Mouse (Mus musculus): ENCODE results near the gene Plxna4. TPM values are rescaled to one million over a fixed set of nuclear protein-coding genes. Genes with fewer than 3 reads are reported as not detected.

Gene Plxna4
- polyA plus RNA-seq, 1 experiment from 2014 or later, result 3.5 TPM

DNA sequence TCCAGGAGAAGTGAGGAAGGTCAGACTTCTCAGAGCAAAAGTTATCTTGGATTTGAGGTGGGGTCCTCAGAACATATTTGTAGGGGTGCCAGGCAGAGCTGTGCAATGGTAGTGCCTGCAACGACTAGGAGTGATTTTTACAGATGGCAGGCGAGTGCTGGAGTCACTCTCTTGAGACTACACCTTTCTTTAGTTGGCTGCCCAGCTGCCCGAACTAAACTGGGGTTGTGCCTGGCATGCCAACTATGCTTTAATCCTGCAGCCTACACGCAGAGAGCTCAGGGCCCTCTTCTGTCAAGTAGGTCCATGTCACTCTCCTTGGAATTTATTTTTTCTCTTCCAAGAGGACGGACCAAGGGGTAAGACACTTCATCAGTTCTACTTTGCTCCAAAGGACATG is 61.2 kb downstream of the Plxna4 start:
- WGBS, result 79% methylated on average over 5 of the region's 5 CpGs
- Histone ChIP-seq H3K4me3 (ENCODE audit: low read depth, low read length) (no peak overlapping the region), H3K4me2 (ENCODE audit: low read depth, low read length, severe bottlenecking) (no peak overlapping the region), H3K9me3 (ENCODE audit: control insufficient read depth, low read length) (no peaks in the 10 kb centered on the region), H3K4me1 (replicated peaks; ENCODE audit: control insufficient read depth, insufficient read depth, low read length) (no peaks in the 10 kb centered on the region), H3K27me3 (ENCODE audit: control insufficient read depth, insufficient read depth, low read length) (no peaks in the 10 kb centered on the region), H3K9ac (ENCODE audit: low read length) (no peak overlapping the region), H3K36me3 (ENCODE audit: control insufficient read depth, insufficient read depth, low read length) (no peaks in the 10 kb centered on the region), H3K27ac (ENCODE audit: low read depth, low read length) (no peak overlapping the region)
- DNase-seq (ENCODE audit: low spot score) (no peak), ATAC-seq (replicated peaks; ENCODE audit: low FRiP score) (no peak)

DNA sequence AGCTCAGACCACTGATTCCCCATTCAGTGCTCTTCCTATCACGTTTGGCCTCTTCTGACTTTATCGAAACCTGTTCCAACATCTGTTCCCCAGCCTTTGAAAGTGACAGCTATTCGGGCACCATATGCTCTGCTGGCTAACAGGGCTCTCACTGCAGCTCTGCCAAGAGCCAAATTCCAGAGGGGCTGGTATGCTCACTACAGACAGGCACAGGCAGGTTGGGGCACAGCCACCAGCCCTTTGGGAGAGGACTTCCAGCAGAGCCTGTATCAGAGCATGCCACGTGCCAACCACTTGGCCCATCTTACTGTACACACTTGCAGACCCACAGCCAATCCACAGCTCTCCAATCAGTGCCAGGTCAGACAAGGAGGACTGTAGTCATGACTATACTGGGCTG is 67.9 kb downstream of the Plxna4 start:
- ATAC-seq (replicated peaks; ENCODE audit: low FRiP score) (no peak), DNase-seq (ENCODE audit: low spot score) (no peak)
- Histone ChIP-seq H3K27me3 (ENCODE audit: control insufficient read depth, insufficient read depth, low read length) (no peaks in the 10 kb centered on the region), H3K9me3 (ENCODE audit: control insufficient read depth, low read length) (no peaks in the 10 kb centered on the region), H3K4me1 (replicated peaks; ENCODE audit: control insufficient read depth, insufficient read depth, low read length) (no peaks in the 10 kb centered on the region), H3K27ac (ENCODE audit: low read depth, low read length) (no peak overlapping the region), H3K4me3 (ENCODE audit: low read depth, low read length) (no peak overlapping the region), H3K4me2 (ENCODE audit: low read depth, low read length, severe bottlenecking) (no peak overlapping the region), H3K36me3 (ENCODE audit: control insufficient read depth, insufficient read depth, low read length) (no peaks in the 10 kb centered on the region), H3K9ac (ENCODE audit: low read length) (no peak overlapping the region)
- WGBS, result 86% methylated on average over 4 of the region's 4 CpGs

DNA sequence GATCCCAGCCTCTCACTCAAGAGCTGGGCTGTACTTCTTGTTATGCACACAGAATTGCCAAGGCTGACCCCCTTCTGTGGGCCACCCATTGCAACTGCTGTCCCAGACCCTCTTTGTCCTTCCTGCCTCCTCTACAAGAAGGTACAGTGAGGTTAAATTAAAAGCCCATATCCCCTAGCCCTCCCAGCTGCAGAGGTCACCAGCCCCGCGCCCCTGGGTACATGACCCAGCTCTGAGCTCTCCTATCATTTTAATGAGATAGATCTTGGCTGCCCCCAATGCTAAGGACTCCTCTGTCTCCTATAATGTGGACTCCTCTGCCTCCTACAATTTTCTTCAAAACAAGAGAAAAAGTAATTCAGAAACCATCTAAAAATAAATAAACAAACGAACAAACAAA is 69.4 kb downstream of the Plxna4 start:
- no peaks in the 10 kb centered on the region for H3K27me3 ChIP-seq (ENCODE audit: control insufficient read depth, insufficient read depth, low read length)
- no peak overlapping the region for H3K4me2 ChIP-seq (ENCODE audit: low read depth, low read length, severe bottlenecking)
- 100% methylated on average over 3 of the region's 3 CpGs for WGBS
- no peak overlapping the region for H3K9ac ChIP-seq (ENCODE audit: low read length)
- H3K4me3 ChIP-seq (ENCODE audit: low read depth, low read length), result no peak overlapping the region
- no peak overlapping the region for H3K27ac ChIP-seq (ENCODE audit: low read depth, low read length)
- no peaks in the 10 kb centered on the region for H3K4me1 ChIP-seq (replicated peaks; ENCODE audit: control insufficient read depth, insufficient read depth, low read length)
- ATAC-seq (replicated peaks; ENCODE audit: low FRiP score), result no peak
- no peak for DNase-seq (ENCODE audit: low spot score)
- H3K36me3 ChIP-seq (ENCODE audit: control insufficient read depth, insufficient read depth, low read length), result no peaks in the 10 kb centered on the region
- H3K9me3 ChIP-seq (ENCODE audit: control insufficient read depth, low read length), result no peaks in the 10 kb centered on the region

DNA sequence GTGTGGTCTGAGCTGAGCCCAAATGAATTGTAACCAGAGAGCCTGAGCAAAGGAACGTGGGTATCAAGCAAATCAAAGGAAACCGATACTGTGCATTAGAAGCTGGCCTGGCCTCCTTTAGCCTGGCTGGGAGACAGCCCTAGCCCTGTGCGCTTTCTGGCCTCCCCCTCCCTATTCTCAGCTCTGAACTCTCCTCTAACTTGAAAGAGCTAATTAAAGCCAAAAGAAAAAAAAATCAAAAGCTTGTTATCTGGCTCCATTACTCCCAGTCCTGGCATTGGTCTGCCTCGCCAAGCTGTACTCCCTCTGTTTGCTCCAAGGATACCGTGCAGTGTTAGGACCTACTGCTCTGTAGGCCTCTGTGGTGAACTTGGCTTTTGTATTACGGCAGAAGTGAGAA is 73.9 kb downstream of the Plxna4 start:
- Histone ChIP-seq H3K4me3 (ENCODE audit: low read depth, low read length) (no peak overlapping the region), H3K36me3 (ENCODE audit: control insufficient read depth, insufficient read depth, low read length) (no peaks in the 10 kb centered on the region), H3K27me3 (ENCODE audit: control insufficient read depth, insufficient read depth, low read length) (no peaks in the 10 kb centered on the region), H3K9me3 (ENCODE audit: control insufficient read depth, low read length) (no peaks in the 10 kb centered on the region), H3K27ac (ENCODE audit: low read depth, low read length) (no peak overlapping the region), H3K9ac (ENCODE audit: low read length) (no peak overlapping the region), H3K4me2 (ENCODE audit: low read depth, low read length, severe bottlenecking) (no peak overlapping the region), H3K4me1 (replicated peaks; ENCODE audit: control insufficient read depth, insufficient read depth, low read length) (no peaks in the 10 kb centered on the region)
- DNase-seq (ENCODE audit: low spot score) (no peak), ATAC-seq (replicated peaks; ENCODE audit: low FRiP score) (no peak)
- 55% methylated on average over 6 of the region's 6 CpGs for WGBS

DNA sequence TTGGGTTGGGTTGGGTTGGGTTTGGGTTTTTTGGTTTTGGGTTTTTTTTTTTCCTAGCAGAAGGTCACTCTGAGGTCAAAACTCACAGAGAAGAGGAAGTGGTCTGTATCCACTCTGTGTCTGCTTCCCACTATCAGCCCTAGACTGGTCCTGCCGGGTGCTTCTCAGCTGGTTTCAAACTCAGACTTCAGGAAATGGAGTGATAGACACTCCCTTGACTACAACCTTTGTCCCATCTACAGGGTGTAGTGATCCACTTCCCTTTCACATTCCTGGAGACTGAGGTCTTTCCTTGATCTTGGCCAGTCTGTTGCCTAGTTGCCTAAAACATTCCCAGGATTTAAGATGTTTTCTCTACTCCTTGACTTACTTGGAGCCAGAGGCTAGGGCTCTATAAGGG is 76.0 kb downstream of the Plxna4 start:
- Histone ChIP-seq H3K27me3 (ENCODE audit: control insufficient read depth, insufficient read depth, low read length) (no peaks in the 10 kb centered on the region), H3K4me3 (ENCODE audit: low read depth, low read length) (no peak overlapping the region), H3K27ac (ENCODE audit: low read depth, low read length) (no peak overlapping the region), H3K4me2 (ENCODE audit: low read depth, low read length, severe bottlenecking) (no peak overlapping the region), H3K9me3 (ENCODE audit: control insufficient read depth, low read length) (no peaks in the 10 kb centered on the region), H3K4me1 (replicated peaks; ENCODE audit: control insufficient read depth, insufficient read depth, low read length) (no peaks in the 10 kb centered on the region), H3K36me3 (ENCODE audit: control insufficient read depth, insufficient read depth, low read length) (no peaks in the 10 kb centered on the region), H3K9ac (ENCODE audit: low read length) (no peak overlapping the region)
- ATAC-seq (replicated peaks; ENCODE audit: low FRiP score) (no peak), DNase-seq (ENCODE audit: low spot score) (no peak)
- whole genome bisulfite sequencing, result 83% methylated on average over 1 of the region's 1 CpGs

DNA sequence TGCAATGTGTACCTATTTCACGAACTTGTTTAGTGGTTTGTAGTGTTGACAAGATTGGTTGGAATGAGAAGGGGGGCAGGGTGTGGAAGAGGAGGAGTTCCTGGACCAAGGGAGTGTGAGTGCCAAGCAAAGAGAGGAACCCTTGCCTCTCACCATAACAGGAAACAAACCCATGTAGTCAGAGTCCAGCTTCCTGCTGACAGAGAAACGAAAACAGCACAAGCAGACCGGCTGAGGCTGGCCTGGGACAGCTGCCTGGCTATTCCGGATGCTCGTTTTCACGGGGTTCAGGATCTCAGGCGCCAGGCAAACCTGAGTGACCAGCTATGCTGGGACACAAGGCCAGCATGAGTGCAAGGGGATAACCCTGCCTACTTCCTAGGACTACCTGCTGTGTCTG is 77.1 kb downstream of the Plxna4 start:
- H3K36me3 ChIP-seq (ENCODE audit: control insufficient read depth, insufficient read depth, low read length), result no peaks in the 10 kb centered on the region
- WGBS, result 81% methylated on average over 7 of the region's 7 CpGs
- ATAC-seq (replicated peaks; ENCODE audit: low FRiP score) (no peak), DNase-seq (ENCODE audit: low spot score) (no peak)
- no peak overlapping the region for H3K9ac ChIP-seq (ENCODE audit: low read length)
- H3K27me3 ChIP-seq (ENCODE audit: control insufficient read depth, insufficient read depth, low read length), result no peaks in the 10 kb centered on the region
- no peak overlapping the region for H3K4me2 ChIP-seq (ENCODE audit: low read depth, low read length, severe bottlenecking)
- H3K4me1 ChIP-seq (replicated peaks; ENCODE audit: control insufficient read depth, insufficient read depth, low read length), result no peaks in the 10 kb centered on the region
- H3K4me3 ChIP-seq (ENCODE audit: low read depth, low read length), result no peak overlapping the region
- no peaks in the 10 kb centered on the region for H3K9me3 ChIP-seq (ENCODE audit: control insufficient read depth, low read length)
- no peak overlapping the region for H3K27ac ChIP-seq (ENCODE audit: low read depth, low read length)

DNA sequence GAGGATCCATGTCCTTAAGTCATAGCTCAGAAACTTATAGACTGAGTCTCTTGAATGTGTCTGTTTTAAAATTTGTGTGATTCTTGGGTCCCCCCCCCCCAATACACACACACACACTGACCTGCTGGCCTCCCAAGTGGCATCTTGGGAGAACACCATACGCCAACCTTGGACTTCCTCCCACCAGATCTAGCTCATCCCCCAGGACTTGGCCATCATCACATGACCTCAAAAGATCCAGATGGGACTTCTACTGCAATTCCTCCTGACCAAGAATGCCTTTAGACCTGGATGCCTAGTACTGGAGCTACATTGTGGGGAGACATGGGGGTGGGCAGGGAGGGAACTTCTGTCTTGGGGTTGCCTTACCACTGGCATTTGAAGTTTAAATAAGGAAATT is 77.5 kb downstream of the Plxna4 start:
- DNase-seq (ENCODE audit: low spot score), result no peak
- Histone ChIP-seq H3K4me3 (ENCODE audit: low read depth, low read length) (no peak overlapping the region), H3K4me1 (replicated peaks; ENCODE audit: control insufficient read depth, insufficient read depth, low read length) (no peaks in the 10 kb centered on the region), H3K9ac (ENCODE audit: low read length) (no peak overlapping the region), H3K4me2 (ENCODE audit: low read depth, low read length, severe bottlenecking) (no peak overlapping the region), H3K9me3 (ENCODE audit: control insufficient read depth, low read length) (no peaks in the 10 kb centered on the region), H3K36me3 (ENCODE audit: control insufficient read depth, insufficient read depth, low read length) (no peaks in the 10 kb centered on the region), H3K27ac (ENCODE audit: low read depth, low read length) (no peak overlapping the region), H3K27me3 (ENCODE audit: control insufficient read depth, insufficient read depth, low read length) (no peaks in the 10 kb centered on the region)
- WGBS, result 91% methylated on average over 1 of the region's 1 CpGs
- ATAC-seq (replicated peaks; ENCODE audit: low FRiP score), result no peak

DNA sequence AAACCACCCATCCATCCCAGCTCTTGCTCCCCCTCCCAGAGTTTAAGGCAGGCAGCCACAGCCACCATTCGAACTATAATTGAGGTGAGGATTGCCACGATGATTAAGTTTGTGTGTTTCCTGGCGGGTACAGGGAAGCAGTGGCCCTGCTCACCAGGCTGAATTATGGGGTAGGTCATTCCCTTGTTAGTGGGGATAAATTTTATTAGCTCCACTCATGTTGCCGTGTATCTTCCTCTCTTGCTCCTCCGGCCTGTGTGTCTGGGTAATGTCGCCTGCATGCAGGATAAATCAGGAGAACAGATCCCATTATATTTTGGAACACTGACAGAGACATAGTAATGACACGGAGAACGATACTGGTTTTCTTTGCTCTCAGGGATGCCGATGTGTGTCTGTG is 78.9 kb downstream of the Plxna4 start:
- H3K4me2 ChIP-seq (ENCODE audit: low read depth, low read length, severe bottlenecking), result no peak overlapping the region
- DNase-seq (ENCODE audit: low spot score) (no peak), ATAC-seq (replicated peaks; ENCODE audit: low FRiP score) (no peak)
- no peaks in the 10 kb centered on the region for H3K4me1 ChIP-seq (replicated peaks; ENCODE audit: control insufficient read depth, insufficient read depth, low read length)
- no peaks in the 10 kb centered on the region for H3K36me3 ChIP-seq (ENCODE audit: control insufficient read depth, insufficient read depth, low read length)
- H3K4me3 ChIP-seq (ENCODE audit: low read depth, low read length), result no peak overlapping the region
- no peak overlapping the region for H3K9ac ChIP-seq (ENCODE audit: low read length)
- H3K27me3 ChIP-seq (ENCODE audit: control insufficient read depth, insufficient read depth, low read length), result no peaks in the 10 kb centered on the region
- no peaks in the 10 kb centered on the region for H3K9me3 ChIP-seq (ENCODE audit: control insufficient read depth, low read length)
- H3K27ac ChIP-seq (ENCODE audit: low read depth, low read length), result no peak overlapping the region
- WGBS, result 75% methylated on average over 9 of the region's 9 CpGs

DNA sequence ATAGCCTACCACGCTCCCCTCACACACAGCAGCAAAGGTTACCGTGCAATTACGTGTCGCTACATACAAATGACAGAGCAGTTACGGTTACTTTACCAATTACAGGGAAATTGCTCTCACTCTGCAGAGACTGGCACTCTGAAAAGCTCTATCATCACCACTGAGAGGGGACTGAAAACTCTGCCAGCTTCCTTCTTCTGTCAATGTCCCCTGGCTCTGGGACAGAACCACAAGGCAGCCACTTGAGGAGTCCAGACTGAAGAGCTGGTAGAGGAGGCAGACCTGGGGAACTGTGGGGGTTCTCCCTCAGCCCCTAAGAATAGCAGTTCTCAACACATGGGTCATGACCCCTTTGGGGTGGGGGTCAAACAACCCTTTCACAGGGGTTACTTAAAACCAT is 83.0 kb downstream of the Plxna4 start:
- Histone ChIP-seq H3K4me3 (ENCODE audit: low read depth, low read length) (no peak overlapping the region), H3K9ac (ENCODE audit: low read length) (no peak overlapping the region), H3K27ac (ENCODE audit: low read depth, low read length) (no peak overlapping the region), H3K4me1 (replicated peaks; ENCODE audit: control insufficient read depth, insufficient read depth, low read length) (no peaks in the 10 kb centered on the region), H3K9me3 (ENCODE audit: control insufficient read depth, low read length) (no peaks in the 10 kb centered on the region), H3K36me3 (ENCODE audit: control insufficient read depth, insufficient read depth, low read length) (no peaks in the 10 kb centered on the region), H3K27me3 (ENCODE audit: control insufficient read depth, insufficient read depth, low read length) (no peaks in the 10 kb centered on the region), H3K4me2 (ENCODE audit: low read depth, low read length, severe bottlenecking) (no peak overlapping the region)
- ATAC-seq (replicated peaks; ENCODE audit: low FRiP score), result no peak
- DNase-seq (ENCODE audit: low spot score), result peak; percentile 15
- WGBS, result 84% methylated on average over 5 of the region's 5 CpGs

Data from forebrain, embryonic 11.5 days (tissue).